Mouse (Mus musculus): ENCODE data around the gene Gbf1. TPM values are rescaled to one million over a fixed set of nuclear protein-coding genes. Genes with fewer than 3 reads are reported as not detected.
"Not testable (repeated sequence)": the region's sequence is repeated elsewhere in the genome, so short reads cannot be mapped to it uniquely, and the experiment has no call there.

The Gbf1 gene
- total and polyA plus RNA-seq, 3 experiments: 39.9 to 49.3 (median 40.0) TPM

GRCm38 (mm10) chr19:46215401-46215800 is 63.1 kb downstream of the Gbf1 start:
- peaks cover 6% of the 10 kb centered on the region for H3K4me1 ChIP-seq (ENCODE audit: control insufficient read depth, insufficient read depth, low read length)
- H3K36me3 ChIP-seq (ENCODE audit: control insufficient read depth, insufficient read depth, low read length): peaks cover 4% of the 10 kb centered on the region
- H3K4me3 ChIP-seq: no peak overlapping the region
- H3K27ac ChIP-seq: peak overlapping the region; percentile 34; the same call in 1 of the 2 replicates
- DNase-seq: no peak
- H3K9ac ChIP-seq (ENCODE audit: low read depth, low read length): no peak overlapping the region
- intact Hi-C loops (cut with DNase I): no loop called here
- no peaks in the 10 kb centered on the region for H3K27me3 ChIP-seq (ENCODE audit: control insufficient read depth, insufficient read depth, low read length)
- TF ChIP-seq EP300 (IDR thresholded peaks at IDR 0.05; ENCODE audit: insufficient read depth, low read depth, low read length) (no peak), POLR2A (IDR thresholded peaks at IDR 0.05; ENCODE audit: insufficient read depth, low read depth, low read length) (no peak), CTCF (IDR thresholded peaks at IDR 0.05) (no peak)
- H3K79me2 ChIP-seq (replicated peaks; ENCODE audit: control insufficient read depth, insufficient read depth, low read length): no peaks in the 10 kb centered on the region
- WGBS: 23% methylated on average over 3 of the region's 3 CpGs

- 89% methylated on average over 1 of the region's 1 CpGs for WGBS
- TF ChIP-seq EP300 (IDR thresholded peaks at IDR 0.05; ENCODE audit: insufficient read depth, low read depth, low read length) (no peak), POLR2A (IDR thresholded peaks at IDR 0.05; ENCODE audit: insufficient read depth, low read depth, low read length) (no peak), CTCF (IDR thresholded peaks at IDR 0.05) (no peak)
- H3K36me3 ChIP-seq (ENCODE audit: control insufficient read depth, insufficient read depth, low read length): peaks cover 4% of the 10 kb centered on the region
- H3K27me3 ChIP-seq (ENCODE audit: control insufficient read depth, insufficient read depth, low read length): no peaks in the 10 kb centered on the region
- DNase-seq: no peak
- no peak overlapping the region for H3K4me3 ChIP-seq
- H3K4me1 ChIP-seq (ENCODE audit: control insufficient read depth, insufficient read depth, low read length): peaks cover 6% of the 10 kb centered on the region
- intact Hi-C loops (cut with DNase I): no loop called here
- H3K9ac ChIP-seq (ENCODE audit: low read depth, low read length): no peak overlapping the region
- H3K27ac ChIP-seq: no peak overlapping the region
- no peaks in the 10 kb centered on the region for H3K79me2 ChIP-seq (replicated peaks; ENCODE audit: control insufficient read depth, insufficient read depth, low read length)
Observed at GRCm38 (mm10) chr19:46216716-46217115, 64.4 kb downstream of the Gbf1 start.

GRCm38 (mm10) chr19:46217347-46217746 is 65.0 kb downstream of the Gbf1 start:
- DNase-seq; intact Hi-C loops (cut with DNase I); H3K27ac ChIP-seq; H3K36me3 ChIP-seq (ENCODE audit: control insufficient read depth, insufficient read depth, low read length); H3K27me3 ChIP-seq (ENCODE audit: control insufficient read depth, insufficient read depth, low read length); H3K9ac ChIP-seq (ENCODE audit: low read depth, low read length); H3K4me3 ChIP-seq; H3K79me2 ChIP-seq (replicated peaks; ENCODE audit: control insufficient read depth, insufficient read depth, low read length); H3K4me1 ChIP-seq (ENCODE audit: control insufficient read depth, insufficient read depth, low read length): not testable (repeated sequence)
- peak; percentile 27 for TF ChIP-seq CTCF (IDR thresholded peaks at IDR 0.05)

GRCm38 (mm10) chr19:46220116-46220515 is 67.8 kb downstream of the Gbf1 start:
- TF ChIP-seq POLR2A (IDR thresholded peaks at IDR 0.05; ENCODE audit: insufficient read depth, low read depth, low read length) (no peak), CTCF (IDR thresholded peaks at IDR 0.05) (no peak), EP300 (IDR thresholded peaks at IDR 0.05; ENCODE audit: insufficient read depth, low read depth, low read length) (no peak)
- no peak overlapping the region for H3K9ac ChIP-seq (ENCODE audit: low read depth, low read length)
- no peaks in the 10 kb centered on the region for H3K27me3 ChIP-seq (ENCODE audit: control insufficient read depth, insufficient read depth, low read length)
- no peaks in the 10 kb centered on the region for H3K79me2 ChIP-seq (replicated peaks; ENCODE audit: control insufficient read depth, insufficient read depth, low read length)
- 89% methylated on average over 5 of the region's 5 CpGs for WGBS
- DNase-seq: no peak
- peaks cover 7% of the 10 kb centered on the region for H3K36me3 ChIP-seq (ENCODE audit: control insufficient read depth, insufficient read depth, low read length)
- no peak overlapping the region for H3K4me3 ChIP-seq
- no peak overlapping the region for H3K27ac ChIP-seq
- intact Hi-C loops (cut with DNase I): no loop called here
- peaks cover 5% of the 10 kb centered on the region for H3K4me1 ChIP-seq (ENCODE audit: control insufficient read depth, insufficient read depth, low read length)

GRCm38 (mm10) chr19:46223118-46223517 is 70.8 kb downstream of the Gbf1 start:
- TF ChIP-seq POLR2A (IDR thresholded peaks at IDR 0.05; ENCODE audit: insufficient read depth, low read depth, low read length) (no peak), CTCF (IDR thresholded peaks at IDR 0.05) (no peak)
- H3K79me2 ChIP-seq (replicated peaks; ENCODE audit: control insufficient read depth, insufficient read depth, low read length): 0 out of 2 replicates have a peak, but pooled peaks cover 2% of the 10 kb centered on the region

GRCm38 (mm10) chr19:46224882-46225281 is 72.6 kb downstream of the Gbf1 start:
- Histone ChIP-seq H3K79me2 (replicated peaks; ENCODE audit: control insufficient read depth, insufficient read depth, low read length) (0 out of 2 replicates have a peak, but pooled peaks cover 2% of the 10 kb centered on the region), H3K27ac (no peak overlapping the region)
- no peak for DNase-seq

More at GRCm38 (mm10) chr19:46223118-46223517, 70.8 kb downstream of the Gbf1 start:
- no peak overlapping the region for H3K27ac ChIP-seq
- no peaks in the 10 kb centered on the region for H3K27me3 ChIP-seq (ENCODE audit: control insufficient read depth, insufficient read depth, low read length)
- peaks cover 1% of the 10 kb centered on the region; the same call in 1 of the 2 replicates for H3K4me1 ChIP-seq (ENCODE audit: control insufficient read depth, insufficient read depth, low read length)
- DNase-seq: no peak
- H3K9ac ChIP-seq (ENCODE audit: low read depth, low read length): no peak overlapping the region
- no peak overlapping the region for H3K4me3 ChIP-seq
- intact Hi-C loops (cut with DNase I): no loop called here
- WGBS: 52% methylated on average over 4 of the region's 4 CpGs
- H3K36me3 ChIP-seq (ENCODE audit: control insufficient read depth, insufficient read depth, low read length): peaks cover 2% of the 10 kb centered on the region

More at GRCm38 (mm10) chr19:46224882-46225281, 72.6 kb downstream of the Gbf1 start:
- peaks cover 2% of the 10 kb centered on the region for H3K36me3 ChIP-seq (ENCODE audit: control insufficient read depth, insufficient read depth, low read length)
- no peaks in the 10 kb centered on the region for H3K27me3 ChIP-seq (ENCODE audit: control insufficient read depth, insufficient read depth, low read length)
- H3K4me1 ChIP-seq (ENCODE audit: control insufficient read depth, insufficient read depth, low read length): peaks cover 1% of the 10 kb centered on the region; the same call in 1 of the 2 replicates
- H3K9ac ChIP-seq (ENCODE audit: low read depth, low read length): no peak overlapping the region
- no peak for TF ChIP-seq EP300 (IDR thresholded peaks at IDR 0.05; ENCODE audit: insufficient read depth, low read depth, low read length)
- no peak for TF ChIP-seq POLR2A (IDR thresholded peaks at IDR 0.05; ENCODE audit: insufficient read depth, low read depth, low read length)
- TF ChIP-seq CTCF (IDR thresholded peaks at IDR 0.05): no peak
- intact Hi-C loops (cut with DNase I): no loop called here
- no peak overlapping the region for H3K4me3 ChIP-seq
- WGBS: 57% methylated on average over 2 of the region's 2 CpGs
